Mouse (Mus musculus) lung, embryonic 16.5 days (tissue): ENCODE data around the gene Flt3l. TPM values are rescaled to one million over a fixed set of nuclear protein-coding genes. Genes with fewer than 3 reads are reported as not detected.
"Not testable (repeated sequence)": the region's sequence is repeated elsewhere in the genome, so short reads cannot be mapped to it uniquely, and the experiment has no call there.

Experiments used
- ATAC-seq: fragments of 200-750 bp; cut with Nextera tagmentation; 2 replicates; pipeline ENCODE4 v1.8.0; 2017; ENCODE audit warnings: low read depth, mild to moderate bottlenecking, moderate library complexity
- H3K27ac ChIP-seq: fragments of 300-500 bp; sonication (generic); 2 replicates; pipeline ENCODE4 v1.5.1; 2014; ENCODE audit warnings: mild to moderate bottlenecking, control low read depth, low read length
- H3K27me3 ChIP-seq: fragments of 300-500 bp; sonication (generic); 2 replicates; pipeline ENCODE4 v1.6.1; 2014; ENCODE audit warnings: low read depth, low read length, mixed read lengths; ENCODE audit not compliant: control insufficient read depth, insufficient read depth
- H3K36me3 ChIP-seq: fragments of 300-500 bp; sonication (generic); 2 replicates; pipeline ENCODE4 v1.6.1; 2014; ENCODE audit warnings: low read length; ENCODE audit not compliant: control insufficient read depth, insufficient read depth
- H3K4me1 ChIP-seq: fragments of 300-500 bp; sonication (generic); replicated peaks from 2 replicates; pipeline ENCODE4 v1.6.1; 2014; ENCODE audit warnings: low read length, mixed read lengths; ENCODE audit not compliant: control insufficient read depth, insufficient read depth
- H3K4me2 ChIP-seq: fragments of 300-500 bp; sonication (generic); 2 replicates; pipeline ENCODE4 v1.6.1; 2014; ENCODE audit warnings: low read depth, low read length, control low read depth
- H3K4me3 ChIP-seq: fragments of 300-500 bp; sonication (generic); 2 replicates; pipeline ENCODE4 v1.5.1; 2014; ENCODE audit warnings: mild to moderate bottlenecking, low read length, control low read depth
- H3K9ac ChIP-seq: fragments of 300-500 bp; sonication (generic); 2 replicates; pipeline ENCODE4 v1.6.1; 2014; ENCODE audit warnings: low read length, control low read depth
- H3K9me3 ChIP-seq: fragments of 300-500 bp; sonication (generic); 2 replicates; pipeline ENCODE4 v1.6.1; 2016; ENCODE audit warnings: low read length; ENCODE audit not compliant: control insufficient read depth
- WGBS: fragments of 180-500 bp; shearing (Covaris S2); extraction: QIAGEN DNeasy Blood & Tissue Kit; methylation state at CpG from one replicate; pipeline ENCODE4 v1.1.7; 2014; 5-methylcytosine and 5-hydroxymethylcytosine counted together
- polyA plus RNA-seq: library from polyadenylated mRNA; unstranded; fragments of >200 nt; fragmentation: Nextera tagmentation; extraction: Ambion mirVana; gene quantifications from 2 replicates; pipeline ENCODE4 v1.2.1, GENCODE M21; 2015

The Flt3l gene
- polyA plus RNA-seq, 1 experiment from 2014 or later, result 2.4 TPM

DNA sequence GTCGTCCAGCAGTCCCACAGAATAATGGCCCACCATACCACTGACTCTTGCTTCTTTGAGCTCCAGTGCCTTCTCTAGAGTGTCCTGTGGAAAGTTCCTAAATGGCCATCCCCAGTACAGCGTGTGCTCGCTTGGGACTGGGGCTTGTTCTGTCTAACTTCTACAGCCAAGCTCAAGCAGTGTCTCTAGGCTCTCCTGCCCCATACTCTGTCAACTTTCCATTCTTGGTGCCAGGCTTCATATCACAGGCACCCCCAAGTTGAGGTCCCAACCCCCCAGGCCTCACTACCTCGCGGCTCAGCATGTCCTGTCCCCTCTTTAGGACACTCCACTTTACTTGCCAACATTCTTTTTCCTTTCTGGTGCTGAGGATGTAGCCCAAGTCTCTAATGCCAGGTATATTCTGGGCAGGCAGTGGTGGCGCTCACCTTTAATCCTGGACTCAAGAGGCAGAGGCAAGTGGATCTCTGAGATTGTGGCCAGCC, 24.1 kb upstream of the Flt3l start:
- peaks cover 9% of the 10 kb centered on the region; the same call in 1 of the 2 replicates for H3K36me3 ChIP-seq
- peaks cover 8% of the 10 kb centered on the region for H3K4me1 ChIP-seq
- no peak overlapping the region for H3K27ac ChIP-seq
- peaks cover 30% of the 10 kb centered on the region for H3K27me3 ChIP-seq
- ATAC-seq, result no peak
- no peak overlapping the region for H3K4me2 ChIP-seq
- 88% methylated on average over 6 of the region's 6 CpGs for WGBS
- H3K9ac ChIP-seq, result no peak overlapping the region
- no peaks in the 10 kb centered on the region for H3K9me3 ChIP-seq
- H3K4me3 ChIP-seq, result no peak overlapping the region

DNA sequence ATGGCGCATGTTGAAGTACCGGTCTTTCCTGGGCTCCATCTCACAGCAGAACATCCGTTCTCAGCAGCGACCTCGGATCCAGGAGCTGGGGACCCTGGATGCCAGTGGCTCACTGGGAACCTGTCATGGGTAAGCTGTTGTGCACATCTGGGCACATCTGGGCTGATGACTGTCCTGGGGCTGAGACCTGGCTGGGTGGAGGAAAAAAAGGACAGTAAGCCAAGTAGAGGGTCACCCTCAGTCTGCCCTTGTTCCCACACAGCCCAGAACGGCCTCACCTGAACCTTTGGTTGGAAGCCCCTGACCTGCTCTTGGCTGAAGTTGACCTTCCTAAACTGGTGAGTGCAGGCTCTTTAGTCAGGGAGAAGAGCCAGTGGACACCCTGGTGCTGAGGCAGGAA, 22.8 kb upstream of the Flt3l start:
- H3K4me3 ChIP-seq, result no peak overlapping the region
- H3K4me1 ChIP-seq, result peaks cover 15% of the 10 kb centered on the region
- 93% methylated on average over 6 of the region's 6 CpGs for WGBS
- H3K27me3 ChIP-seq, result peaks cover 17% of the 10 kb centered on the region
- H3K9ac ChIP-seq, result no peak overlapping the region
- H3K36me3 ChIP-seq, result peaks cover 9% of the 10 kb centered on the region; the same call in 1 of the 2 replicates
- H3K9me3 ChIP-seq, result no peaks in the 10 kb centered on the region
- H3K27ac ChIP-seq, result no peak overlapping the region
- no peak for ATAC-seq
- no peak overlapping the region for H3K4me2 ChIP-seq

DNA sequence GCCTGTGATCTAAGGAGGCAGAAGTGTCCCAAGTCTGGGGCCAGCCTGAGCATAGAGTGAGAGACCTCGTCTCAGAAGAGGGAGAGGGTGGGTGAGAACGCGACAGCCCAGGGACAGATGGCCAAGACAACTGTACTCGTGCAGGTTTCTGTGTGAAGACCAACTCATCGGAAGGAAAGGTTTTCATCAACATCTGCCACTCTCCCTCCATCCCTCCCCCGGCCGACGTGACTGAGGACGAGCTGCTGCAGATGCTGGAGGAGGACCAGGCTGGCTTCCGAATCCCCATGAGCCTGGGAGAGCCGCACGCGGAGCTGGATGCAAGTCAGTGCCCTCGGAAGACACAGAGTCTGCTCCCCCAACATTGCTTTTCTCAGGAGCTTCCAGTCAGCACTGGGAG, 21.2 kb upstream of the Flt3l start:
- no peak for ATAC-seq
- H3K9me3 ChIP-seq, result no peaks in the 10 kb centered on the region
- no peak overlapping the region for H3K9ac ChIP-seq
- peaks cover 9% of the 10 kb centered on the region; the same call in 1 of the 2 replicates for H3K36me3 ChIP-seq
- H3K27me3 ChIP-seq, result peaks cover 1% of the 10 kb centered on the region
- 79% methylated on average over 14 of the region's 14 CpGs for WGBS
- H3K4me3 ChIP-seq, result no peak overlapping the region
- H3K27ac ChIP-seq, result no peak overlapping the region
- H3K4me1 ChIP-seq, result peaks cover 17% of the 10 kb centered on the region
- H3K4me2 ChIP-seq, result no peak overlapping the region

DNA sequence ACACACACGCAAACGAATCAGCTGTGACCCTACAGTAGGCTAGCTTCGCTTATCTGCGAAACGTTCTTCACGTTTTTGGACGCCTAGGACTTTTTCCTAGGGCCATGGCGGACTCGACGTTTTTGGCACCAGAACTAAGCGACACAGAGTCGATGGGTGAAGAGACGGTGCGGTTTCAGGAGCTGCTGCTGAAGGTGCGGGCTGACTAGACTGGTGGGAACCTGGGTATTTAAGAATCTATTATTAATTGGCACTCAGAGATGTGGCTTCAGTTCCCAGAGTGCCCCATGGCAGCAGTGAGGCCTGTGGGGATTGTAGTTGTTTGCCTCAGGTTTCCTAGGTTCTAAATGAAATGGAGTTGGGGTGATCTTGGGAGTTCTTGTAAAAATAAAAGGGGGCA, 20.0 kb upstream of the Flt3l start:
- 91% methylated on average over 15 of the region's 15 CpGs for WGBS
- Histone ChIP-seq H3K4me2 (no peak overlapping the region), H3K4me1 (peaks cover 17% of the 10 kb centered on the region), H3K27ac (no peak overlapping the region), H3K36me3 (peaks cover 9% of the 10 kb centered on the region; the same call in 1 of the 2 replicates), H3K27me3 (no peaks in the 10 kb centered on the region), H3K4me3 (no peak overlapping the region), H3K9ac (no peak overlapping the region), H3K9me3 (no peaks in the 10 kb centered on the region)
- ATAC-seq, result no peak

DNA sequence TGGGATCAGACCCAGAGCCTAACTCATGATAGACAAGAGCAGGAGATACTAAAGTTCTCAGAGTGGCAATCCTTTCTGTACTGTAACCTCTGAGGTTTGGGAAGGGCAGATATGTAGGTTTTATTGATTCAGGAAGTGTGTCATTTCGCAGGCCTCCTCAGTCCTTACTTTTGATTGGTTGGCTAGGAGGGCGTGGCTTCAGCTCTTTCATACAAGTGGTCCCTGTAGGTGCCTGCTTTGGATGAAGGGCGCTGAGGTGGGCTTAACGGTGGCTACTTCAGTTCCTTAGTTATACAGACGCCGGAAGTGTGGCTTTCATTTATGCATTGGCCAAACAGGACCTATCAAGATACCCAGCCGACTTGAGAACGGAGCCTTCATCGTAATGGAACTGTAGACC, 19.4 kb upstream of the Flt3l start:
- Histone ChIP-seq H3K27ac (no peak overlapping the region), H3K36me3 (peaks cover 9% of the 10 kb centered on the region; the same call in 1 of the 2 replicates), H3K27me3 (no peaks in the 10 kb centered on the region), H3K9me3 (no peaks in the 10 kb centered on the region), H3K4me2 (peak overlapping the region; percentile 89), H3K9ac (0 out of 2 replicates have a peak overlapping the region, but pooled peaks have one; percentile 95), H3K4me1 (peaks cover 22% of the 10 kb centered on the region), H3K4me3 (no peak overlapping the region)
- 84% methylated on average over 9 of the region's 9 CpGs for WGBS
- ATAC-seq, result no peak

DNA sequence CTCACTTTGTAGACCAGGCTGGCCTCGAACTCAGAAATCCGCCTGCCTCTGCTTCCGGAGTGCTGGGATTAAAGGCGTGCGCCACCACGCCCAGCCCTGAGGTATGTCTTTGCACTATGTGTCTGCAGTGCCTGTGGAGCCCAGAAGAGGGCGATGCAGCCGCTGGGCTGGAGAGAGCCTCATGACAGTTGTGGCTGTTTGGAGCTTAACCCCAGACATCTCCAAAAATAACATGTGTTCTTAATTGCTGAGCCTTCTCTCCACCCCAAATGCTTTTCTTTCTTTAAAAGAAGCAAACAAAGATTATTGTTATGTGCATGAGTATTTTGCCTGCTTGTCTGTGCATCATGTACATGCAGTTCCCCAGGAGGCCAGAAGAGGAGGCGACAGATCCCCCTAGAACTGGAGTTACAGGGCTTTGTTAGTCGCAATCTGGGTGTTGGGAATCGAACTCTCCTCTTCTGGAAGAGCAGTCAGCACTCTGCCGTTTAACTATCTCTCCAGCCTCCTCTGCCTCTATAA, 18.8 kb upstream of the Flt3l start:
- peak overlapping the region; percentile 95 for H3K9ac ChIP-seq
- peak overlapping the region; percentile 81 for H3K4me3 ChIP-seq
- WGBS, result 72% methylated on average over 12 of the region's 12 CpGs
- ATAC-seq, result peak; percentile 7
- no peaks in the 10 kb centered on the region for H3K9me3 ChIP-seq
- peaks cover 9% of the 10 kb centered on the region; the same call in 1 of the 2 replicates for H3K36me3 ChIP-seq
- peak overlapping the region; percentile 89 for H3K4me2 ChIP-seq
- peak overlapping the region; percentile 36; the same call in 1 of the 2 replicates for H3K27ac ChIP-seq
- H3K27me3 ChIP-seq, result no peaks in the 10 kb centered on the region
- H3K4me1 ChIP-seq, result peaks cover 25% of the 10 kb centered on the region

DNA sequence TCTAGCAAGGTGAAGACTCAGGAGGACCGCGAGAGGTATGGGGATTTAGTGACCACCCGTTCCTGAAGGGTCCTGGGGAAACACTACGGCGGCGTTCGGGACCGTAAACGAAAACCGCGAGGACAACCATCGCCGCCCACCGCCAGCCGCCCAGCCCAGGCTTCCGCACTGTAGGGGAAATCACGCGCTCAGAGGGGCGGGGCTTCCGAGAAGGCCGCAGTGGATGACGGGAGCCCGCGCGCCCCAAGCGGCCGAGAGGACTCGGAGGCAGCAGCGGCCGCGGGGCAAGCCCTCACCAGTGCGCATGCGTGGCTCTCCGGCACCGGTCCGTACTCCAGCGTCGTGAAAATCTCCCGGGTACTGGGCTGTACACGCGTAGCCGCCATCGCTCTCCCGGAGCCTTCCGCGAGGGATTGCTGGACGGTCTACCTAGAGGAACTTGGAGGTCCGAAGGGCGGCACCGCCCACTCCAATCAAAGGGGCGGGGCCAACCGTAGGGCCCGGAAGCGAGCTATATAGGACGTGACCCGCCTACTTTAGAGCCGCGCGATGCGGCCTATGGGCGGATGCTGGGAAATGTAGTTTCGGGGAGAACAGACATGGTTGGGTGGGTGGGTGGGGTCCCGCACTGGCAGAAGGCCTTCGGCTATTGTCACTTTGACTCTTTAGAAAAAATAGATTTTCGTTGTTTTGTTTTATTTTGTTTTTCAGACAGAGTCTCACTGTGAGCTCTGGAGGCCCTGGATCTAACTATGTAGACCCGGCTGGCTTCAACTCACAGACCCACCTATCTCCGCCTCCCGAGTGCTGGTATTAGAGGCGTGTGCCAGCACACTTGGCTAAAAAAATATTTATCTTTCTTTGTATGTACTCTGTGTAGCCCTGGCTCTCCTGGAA, 18.1 kb upstream of the Flt3l start, which contains the start of the genes Pih1d1 and Aldh16a1:
Pih1d1 (plus strand) TSS at position 208 of the 897 bp plus-strand sequence.
Aldh16a1 (minus strand) TSS at position 489 of the 897 bp plus-strand sequence.
- ATAC-seq, result peak; percentile 95
- H3K27me3 ChIP-seq, result no peaks in the 10 kb centered on the region
- H3K4me2 ChIP-seq, result peak within 1 kb of the TSS; percentile 89
- peaks cover 27% of the 10 kb centered on the region for H3K4me1 ChIP-seq
- H3K9me3 ChIP-seq, result no peaks in the 10 kb centered on the region
- peaks cover 2% of the 10 kb centered on the region; the same call in 1 of the 2 replicates for H3K36me3 ChIP-seq
- H3K4me3 ChIP-seq, result peak within 1 kb of the TSS; percentile 81
- WGBS, result 2% methylated on average over 69 of the region's 69 CpGs
- peak within 1 kb of the TSS; percentile 99 for H3K27ac ChIP-seq
- peak within 1 kb of the TSS; percentile 95 for H3K9ac ChIP-seq

DNA sequence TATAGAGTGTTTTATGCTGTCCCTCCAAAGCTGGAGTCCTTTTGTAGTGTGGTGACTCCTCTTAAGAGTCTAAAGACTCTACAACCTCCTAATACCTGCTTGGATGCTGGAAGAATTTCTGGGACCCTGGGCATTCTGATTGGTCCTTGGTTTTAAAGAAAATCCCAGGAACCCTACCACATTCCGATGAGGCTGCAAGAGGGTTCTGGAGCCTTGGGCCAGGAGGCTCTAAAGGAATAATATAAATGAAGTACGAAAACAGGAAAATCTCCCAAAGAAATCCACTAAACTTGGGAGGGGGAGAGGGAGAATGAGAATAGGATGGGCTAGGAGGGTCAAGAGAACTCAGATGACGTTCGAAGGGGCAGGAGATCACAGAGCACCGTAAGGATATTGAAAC, 17.4 kb upstream of the Flt3l start:
- Histone ChIP-seq H3K4me2 (peak overlapping the region; percentile 89), H3K9me3 (no peaks in the 10 kb centered on the region), H3K9ac (peak overlapping the region; percentile 95), H3K4me3 (peak overlapping the region; percentile 81), H3K27ac (peak overlapping the region; percentile 99), H3K4me1 (peaks cover 27% of the 10 kb centered on the region), H3K36me3 (no peaks in the 10 kb centered on the region), H3K27me3 (no peaks in the 10 kb centered on the region)
- ATAC-seq, result no peak
- WGBS, result 3% methylated on average over 5 of the region's 5 CpGs

DNA sequence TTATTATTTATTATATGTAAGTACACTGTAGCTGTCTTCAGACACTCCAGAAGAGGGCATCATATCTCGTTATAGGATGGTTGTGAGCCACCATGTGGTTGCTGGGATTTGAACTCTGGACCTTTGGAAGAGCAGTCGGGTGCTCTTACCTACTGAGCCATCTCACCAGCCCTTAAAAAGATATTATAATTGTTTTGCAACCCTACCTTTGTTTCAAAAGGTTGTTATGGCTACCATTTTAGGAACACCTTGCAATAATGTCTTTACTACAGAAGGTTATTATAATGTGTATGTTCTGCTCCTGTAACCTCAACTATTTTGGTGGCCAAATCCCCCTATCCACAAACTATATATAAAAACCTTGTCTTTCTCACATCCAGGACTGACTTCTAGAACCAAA, 16.8 kb upstream of the Flt3l start:
- 78% methylated on average over 2 of the region's 2 CpGs for WGBS
- not testable (repeated sequence) for ATAC-seq, H3K4me3 ChIP-seq

More for the DNA sequence above, 16.8 kb upstream of the Flt3l start:
- not testable (repeated sequence) for H3K27ac ChIP-seq, H3K9me3 ChIP-seq, H3K27me3 ChIP-seq, H3K36me3 ChIP-seq
- peak overlapping the region; percentile 95 for H3K9ac ChIP-seq
- H3K4me1 ChIP-seq, result peaks cover 27% of the 10 kb centered on the region
- peak overlapping the region; percentile 89; the same call in 1 of the 2 replicates for H3K4me2 ChIP-seq
